Mouse (Mus musculus): ENCODE measurements around the gene Defb19.

GRCm38 (mm10) chr2:152542897-152543296, 37.2 kb downstream of the Defb19 start:
- TF ChIP-seq GATA1 (IDR thresholded peaks at IDR 0.05; ENCODE audit: low read length) (no peak), TAL1 (IDR thresholded peaks at IDR 0.05; ENCODE audit: low read length) (no peak)
